Mouse (Mus musculus) lung, postnatal 0 days (tissue): ENCODE results near the gene G3bp2. TPM values are rescaled to one million over a fixed set of nuclear protein-coding genes. Genes with fewer than 3 reads are reported as not detected.
A peak's percentile ranks its signal among the peaks of the same experiment; 100 is the strongest.

Source experiments
- ATAC-seq: fragments of 200-750 bp; cut with Nextera tagmentation; 2 replicates; pipeline ENCODE4 v1.8.0; 2017; ENCODE audit warnings: moderate library complexity
- DNase-seq: peaks from one replicate; pipeline ENCODE4 v3.0.0-alpha.2; 2016; ENCODE audit warnings: low spot score
- H3K27ac ChIP-seq: fragments of 300-500 bp; sonication (generic); 2 replicates; pipeline ENCODE4 v1.5.1; 2014; ENCODE audit warnings: antibody characterized with exemption, mild to moderate bottlenecking, low read length, mixed read lengths
- H3K27me3 ChIP-seq: fragments of 300-500 bp; sonication (generic); replicated peaks from 2 replicates; pipeline ENCODE4 v1.6.1; 2014; ENCODE audit warnings: low read length, mixed read lengths; ENCODE audit not compliant: insufficient read depth
- H3K36me3 ChIP-seq: fragments of 300-500 bp; sonication (generic); 2 replicates; pipeline ENCODE4 v1.6.1; 2014; ENCODE audit warnings: low read length, mixed read lengths; ENCODE audit not compliant: insufficient read depth
- H3K4me1 ChIP-seq: fragments of 300-500 bp; sonication (generic); 2 replicates; pipeline ENCODE4 v1.6.1; 2014; ENCODE audit warnings: antibody characterized with exemption, low read depth, low read length, mixed read lengths; ENCODE audit not compliant: insufficient read depth
- H3K4me2 ChIP-seq: fragments of 300-500 bp; sonication (generic); replicated peaks from 2 replicates; pipeline ENCODE4 v1.6.1; 2014; ENCODE audit warnings: low read depth, mild to moderate bottlenecking, low read length, moderate library complexity, mixed read lengths
- H3K4me3 ChIP-seq: fragments of 300-500 bp; sonication (generic); 2 replicates; pipeline ENCODE4 v1.5.1; 2014; ENCODE audit warnings: low read depth, low read length
- H3K9ac ChIP-seq: fragments of 300-500 bp; sonication (generic); replicated peaks from 2 replicates; pipeline ENCODE4 v1.6.1; 2014; ENCODE audit warnings: low read depth, mild to moderate bottlenecking
- H3K9me3 ChIP-seq: fragments of 300-500 bp; sonication (generic); 2 replicates; pipeline ENCODE4 v1.6.1; 2016; ENCODE audit warnings: low read length, mixed read lengths
- CTCF ChIP-seq: IDR thresholded peaks from 2 replicates; pipeline ENCODE4 v1.5.1; 2016; ENCODE audit warnings: antibody characterized with exemption, mild to moderate bottlenecking
- EP300 ChIP-seq: IDR thresholded peaks from 2 replicates; pipeline ENCODE4 v1.6.1; 2016; ENCODE audit warnings: antibody characterized with exemption, mild to moderate bottlenecking, control low read depth
- WGBS: fragments of 180-500 bp; shearing (Covaris S2); extraction: QIAGEN DNeasy Blood & Tissue Kit; methylation state at CpG from one replicate; pipeline ENCODE4 v1.1.7; 2014; 5-methylcytosine and 5-hydroxymethylcytosine counted together
- polyA plus RNA-seq: library from polyadenylated mRNA; unstranded; fragments of >200 nt; fragmentation: Nextera tagmentation; extraction: Ambion mirVana; gene quantifications from 2 replicates; pipeline ENCODE4 v1.2.1, GENCODE M21; 2015

The G3bp2 gene
- polyA plus RNA-seq, 1 experiment from 2014 or later: 95.2 TPM

DNA sequence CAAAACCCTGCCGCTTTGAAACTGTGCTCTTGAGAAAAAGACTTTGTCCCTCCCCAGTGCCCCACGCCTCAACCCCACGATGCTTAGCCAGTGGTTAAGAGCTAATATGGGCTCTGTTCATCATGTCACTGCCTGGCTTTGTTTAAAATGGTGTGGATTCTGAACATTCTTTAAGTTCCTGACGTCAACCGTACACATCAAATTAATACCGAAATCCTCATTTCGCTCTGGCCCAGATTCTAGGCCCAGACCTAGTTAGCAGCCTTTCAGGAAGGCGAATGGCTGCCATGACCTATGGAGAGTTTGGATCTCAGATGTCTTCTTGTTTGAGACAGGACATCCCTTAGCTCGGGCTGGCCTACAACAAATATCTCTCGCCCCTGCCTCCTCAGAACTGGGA lies 44.2 kb upstream of the G3bp2 start:
- Histone ChIP-seq H3K4me3 (no peak overlapping the region), H3K4me1 (no peaks in the 10 kb centered on the region), H3K27me3 (no peaks in the 10 kb centered on the region), H3K9ac (no peak overlapping the region), H3K4me2 (no peak overlapping the region), H3K9me3 (no peaks in the 10 kb centered on the region), H3K36me3 (no peaks in the 10 kb centered on the region), H3K27ac (no peak overlapping the region)
- TF ChIP-seq EP300 (no peak), CTCF (no peak)
- WGBS: 81% methylated on average over 10 of the region's 10 CpGs
- DNase-seq: no peak
- ATAC-seq: no peak

DNA sequence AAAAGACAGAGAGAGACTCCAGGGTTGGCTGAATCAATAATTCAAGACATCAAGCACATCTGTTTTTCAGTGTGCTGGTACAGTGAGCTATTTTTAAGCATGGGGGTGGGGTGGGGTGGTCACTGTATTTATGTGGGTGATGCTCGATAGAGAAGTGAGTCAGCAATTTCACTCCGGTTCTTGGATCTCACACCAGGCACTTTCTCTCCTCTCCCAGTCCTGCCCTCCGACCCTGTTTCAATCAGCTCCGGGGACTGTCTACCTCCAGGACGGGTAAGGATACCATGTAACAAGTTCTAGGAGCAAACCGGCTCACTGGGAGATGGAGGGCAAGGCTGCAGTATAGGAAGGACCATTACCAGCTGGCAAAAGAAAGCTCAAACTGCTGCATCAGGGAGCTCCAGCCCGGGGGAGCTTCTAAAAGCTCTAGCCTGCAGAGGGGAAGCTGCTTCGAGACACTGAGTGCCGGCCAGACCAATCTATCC lies 43.7 kb upstream of the G3bp2 start:
- ATAC-seq: no peak
- TF ChIP-seq EP300: no peak
- no peak for TF ChIP-seq CTCF
- no peaks in the 10 kb centered on the region for H3K36me3 ChIP-seq
- no peaks in the 10 kb centered on the region for H3K27me3 ChIP-seq
- WGBS: 47% methylated on average over 9 of the region's 9 CpGs
- H3K27ac ChIP-seq: no peak overlapping the region
- H3K9ac ChIP-seq: no peak overlapping the region
- H3K4me2 ChIP-seq: no peak overlapping the region
- no peaks in the 10 kb centered on the region for H3K9me3 ChIP-seq
- H3K4me1 ChIP-seq: no peaks in the 10 kb centered on the region
- no peak overlapping the region for H3K4me3 ChIP-seq
- peak; percentile 16 for DNase-seq

DNA sequence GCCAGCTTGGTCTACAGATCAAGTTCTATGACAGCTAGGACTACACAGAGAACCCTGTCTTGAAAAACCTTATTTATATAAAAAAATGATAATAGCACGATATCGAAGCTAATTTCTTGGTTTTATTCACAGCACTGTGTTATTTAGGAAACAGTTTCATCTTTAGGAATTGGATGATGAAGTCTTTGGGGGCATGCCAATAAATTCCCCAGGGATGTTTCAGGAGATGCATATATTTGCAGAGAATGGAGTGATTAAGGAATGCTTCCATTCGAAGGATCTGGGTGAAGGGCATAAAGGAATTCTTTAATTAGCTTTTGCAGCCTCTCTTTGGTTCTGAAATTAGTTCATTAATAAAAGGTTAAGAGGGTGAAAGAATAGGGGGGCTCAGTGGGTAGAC lies 41.9 kb upstream of the G3bp2 start:
- H3K27ac ChIP-seq: no peak overlapping the region
- H3K9me3 ChIP-seq: no peaks in the 10 kb centered on the region
- no peak for ATAC-seq
- H3K4me2 ChIP-seq: no peak overlapping the region
- 84% methylated on average over 3 of the region's 3 CpGs for WGBS
- no peak for TF ChIP-seq EP300
- no peak for TF ChIP-seq CTCF
- no peaks in the 10 kb centered on the region for H3K4me1 ChIP-seq
- no peaks in the 10 kb centered on the region for H3K27me3 ChIP-seq
- no peak overlapping the region for H3K9ac ChIP-seq
- no peak for DNase-seq
- no peaks in the 10 kb centered on the region for H3K36me3 ChIP-seq
- no peak overlapping the region for H3K4me3 ChIP-seq

DNA sequence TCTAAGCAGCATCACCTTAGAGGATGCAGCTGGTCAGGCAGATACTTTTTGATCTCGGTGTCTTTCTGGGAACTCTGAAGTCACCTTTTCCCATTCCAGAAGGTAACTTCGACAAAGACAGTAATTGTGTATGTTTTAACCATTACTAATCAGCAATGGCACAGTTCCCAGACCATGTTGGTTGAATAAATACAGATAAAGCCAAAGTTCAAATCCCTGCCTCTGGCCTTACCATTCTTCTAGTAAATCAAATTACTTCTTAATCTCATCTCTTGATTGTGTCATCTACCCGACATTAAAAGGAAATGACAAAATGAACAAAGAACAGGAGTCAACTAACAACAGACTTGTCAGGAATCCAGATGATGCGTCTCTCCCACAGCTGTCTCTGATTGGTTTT lies 38.1 kb upstream of the G3bp2 start:
- Histone ChIP-seq H3K9ac (no peak overlapping the region), H3K4me3 (no peak overlapping the region), H3K27me3 (no peaks in the 10 kb centered on the region), H3K4me2 (no peak overlapping the region), H3K27ac (no peak overlapping the region), H3K4me1 (no peaks in the 10 kb centered on the region), H3K36me3 (no peaks in the 10 kb centered on the region), H3K9me3 (no peaks in the 10 kb centered on the region)
- WGBS: 65% methylated on average over 4 of the region's 4 CpGs
- ATAC-seq (no peak), DNase-seq (no peak)
- no peak for TF ChIP-seq CTCF
- TF ChIP-seq EP300: no peak

DNA sequence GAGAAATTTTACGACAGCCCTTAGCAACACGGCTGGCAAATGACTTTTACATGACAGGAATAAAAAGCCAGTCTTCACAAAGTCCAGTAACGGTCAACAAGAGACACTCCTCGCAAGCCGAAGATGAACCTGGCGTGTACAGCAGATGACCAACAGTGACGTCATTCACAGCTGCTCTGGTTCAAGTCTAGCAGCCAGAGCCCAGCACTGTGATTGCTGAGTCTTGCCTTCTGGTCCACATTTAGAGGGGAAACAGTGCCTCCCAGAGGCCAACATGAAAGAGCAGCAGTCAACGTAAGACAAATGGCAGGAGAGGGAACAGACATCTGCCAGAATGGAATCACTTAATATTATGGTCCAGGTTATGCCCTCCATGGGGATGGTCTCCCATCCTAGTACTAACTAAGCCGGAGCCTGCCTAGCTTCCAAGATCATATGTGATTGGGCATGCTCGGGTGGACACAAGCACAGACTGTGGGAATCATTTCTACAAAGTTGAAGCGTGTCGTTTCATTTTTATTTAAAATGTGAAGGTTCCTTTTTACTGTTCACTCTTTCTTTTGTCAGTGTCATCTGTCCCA lies 34.4 kb upstream of the G3bp2 start:
- H3K9me3 ChIP-seq: no peaks in the 10 kb centered on the region
- no peak overlapping the region for H3K4me3 ChIP-seq
- WGBS: 47% methylated on average over 12 of the region's 12 CpGs
- no peaks in the 10 kb centered on the region for H3K4me1 ChIP-seq
- TF ChIP-seq CTCF (peak; percentile 94), EP300 (no peak)
- H3K9ac ChIP-seq: no peak overlapping the region
- no peak overlapping the region for H3K27ac ChIP-seq
- H3K4me2 ChIP-seq: no peak overlapping the region
- ATAC-seq: peak; percentile 92
- no peaks in the 10 kb centered on the region for H3K27me3 ChIP-seq
- H3K36me3 ChIP-seq: no peaks in the 10 kb centered on the region
- DNase-seq: peak; percentile 90

DNA sequence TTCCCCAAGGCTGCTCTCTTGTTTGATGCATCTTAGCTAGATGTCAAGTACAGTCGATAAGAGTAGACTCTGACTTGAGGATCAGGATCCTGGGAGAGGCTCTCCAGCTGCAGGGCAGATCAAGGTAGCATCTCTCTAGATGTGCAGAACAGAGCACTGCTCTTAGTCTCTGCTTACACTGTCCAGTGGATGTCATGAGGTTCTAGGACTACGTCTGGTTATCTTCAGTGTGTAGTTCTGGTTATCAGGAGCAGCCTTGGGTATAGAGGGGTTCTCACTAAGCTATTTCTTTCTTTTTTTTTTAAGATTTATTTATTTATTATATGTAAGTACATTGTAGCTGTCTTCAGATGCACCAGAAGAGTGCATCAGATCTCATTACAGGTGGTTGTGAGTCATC lies 31.4 kb upstream of the G3bp2 start:
- TF ChIP-seq EP300: no peak
- TF ChIP-seq CTCF: no peak

DNA sequence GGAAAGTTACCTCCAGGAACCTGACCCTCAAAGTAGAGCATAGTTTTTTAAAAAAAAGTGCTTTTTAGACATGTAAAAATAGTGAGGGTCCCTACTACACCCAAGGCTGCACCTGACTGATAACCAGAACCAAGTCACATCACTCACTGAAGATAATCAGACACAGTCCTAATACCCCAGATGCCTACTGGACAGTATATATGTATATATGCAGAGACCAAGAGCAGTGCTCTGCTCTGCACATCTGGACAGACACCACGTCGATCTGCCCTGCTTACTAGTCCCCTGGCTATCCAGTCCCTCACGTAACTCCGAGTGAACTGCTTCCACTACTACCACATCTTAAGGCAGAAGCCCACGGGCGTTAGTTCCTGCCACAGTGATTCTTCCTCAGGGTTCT lies 30.7 kb upstream of the G3bp2 start:
- H3K4me1 ChIP-seq: no peaks in the 10 kb centered on the region
- 74% methylated on average over 6 of the region's 6 CpGs for WGBS

More for the DNA sequence above, 31.4 kb upstream of the G3bp2 start:
- Histone ChIP-seq H3K4me2 (no peak overlapping the region), H3K4me1 (no peaks in the 10 kb centered on the region), H3K9ac (no peak overlapping the region), H3K4me3 (no peak overlapping the region), H3K27ac (no peak overlapping the region), H3K27me3 (no peaks in the 10 kb centered on the region), H3K36me3 (no peaks in the 10 kb centered on the region), H3K9me3 (no peaks in the 10 kb centered on the region)
- no peak for DNase-seq
- ATAC-seq: no peak
- 86% methylated on average over 2 of the region's 2 CpGs for WGBS

More for the DNA sequence above, 30.7 kb upstream of the G3bp2 start:
- DNase-seq (no peak), ATAC-seq (no peak)
- Histone ChIP-seq H3K36me3 (no peaks in the 10 kb centered on the region), H3K4me2 (no peak overlapping the region), H3K27me3 (no peaks in the 10 kb centered on the region), H3K27ac (no peak overlapping the region), H3K9ac (no peak overlapping the region), H3K4me3 (no peak overlapping the region), H3K9me3 (no peaks in the 10 kb centered on the region)
- TF ChIP-seq EP300: no peak
- no peak for TF ChIP-seq CTCF
